Mouse (Mus musculus): ENCODE data around the gene Zfp420. TPM values are rescaled to one million over a fixed set of nuclear protein-coding genes. Genes with fewer than 3 reads are reported as not detected.

The Zfp420 gene
- 5.5 and 5.6 TPM in 2 replicates for polyA plus RNA-seq (2015; fragmentation: Nextera tagmentation; extraction: Ambion mirVana)

DNA sequence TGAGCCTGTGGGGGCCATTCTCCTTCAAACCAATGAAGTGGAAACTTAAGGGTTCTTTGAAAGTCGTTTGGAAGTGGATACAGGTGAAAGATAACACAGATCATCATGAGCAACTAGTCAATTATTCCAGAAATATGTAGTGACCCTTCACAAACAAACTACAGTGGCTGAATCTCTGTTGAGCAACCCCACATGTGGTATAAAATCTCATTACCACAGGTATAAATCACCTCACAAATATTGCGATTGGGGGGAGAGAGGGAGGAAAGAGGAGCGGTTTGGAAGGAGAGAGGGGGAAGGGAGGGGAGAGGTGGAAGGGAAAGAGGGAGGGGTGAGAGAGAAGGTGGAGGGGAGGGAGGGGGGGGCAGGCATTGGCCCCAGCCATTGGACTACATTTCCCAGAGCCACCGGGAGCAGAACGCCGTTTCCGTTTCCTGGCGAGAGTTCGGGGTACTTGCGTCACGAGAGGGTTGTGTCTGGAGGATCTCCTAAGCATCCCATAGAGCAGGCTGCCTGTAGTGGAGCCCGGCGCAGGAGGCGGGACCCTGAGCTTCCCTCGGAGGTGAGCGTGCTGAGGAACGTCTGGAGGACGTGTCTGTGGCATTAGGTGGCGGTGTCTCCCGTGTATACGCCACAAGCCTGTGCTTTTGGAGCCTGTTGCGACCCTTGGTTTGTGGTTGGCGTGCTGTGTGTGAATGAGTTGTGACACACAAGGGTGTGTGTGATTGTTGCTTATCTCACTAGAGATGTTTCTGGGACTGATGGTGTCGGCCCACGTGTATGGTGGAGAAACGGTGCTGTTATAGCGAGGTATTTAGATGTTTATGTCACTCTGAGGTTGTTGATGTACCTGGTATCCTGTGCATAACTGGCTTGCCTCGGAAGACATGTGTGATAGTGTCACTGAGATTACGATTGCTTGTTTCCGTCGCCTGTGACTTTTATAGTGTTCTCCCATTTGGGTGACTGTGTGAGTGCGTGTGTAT, at the start of gene Zfp420:
Gene Zfp420 (plus strand): TSS at position 448 of the 986 bp plus-strand sequence.
- WGBS, result 3% methylated on average over 32 of the region's 32 CpGs
- peak within 1 kb of the TSS; percentile 66 for H3K4me3 ChIP-seq (replicated peaks; ENCODE audit: low read depth, low read length)
- peaks cover 5% of the 10 kb centered on the region; the same call in 1 of the 2 replicates for H3K4me1 ChIP-seq (replicated peaks; ENCODE audit: insufficient read depth, low read length)
- DNase-seq (ENCODE audit: low spot score) (peak; percentile 96), ATAC-seq (replicated peaks; ENCODE audit: low FRiP score, low read depth) (peak; percentile 94)
- peaks cover 4% of the 10 kb centered on the region; the same call in 1 of the 2 replicates for H3K36me3 ChIP-seq (ENCODE audit: insufficient read depth, low read length)
- no peak within 1 kb of the TSS for H3K27ac ChIP-seq
- no peaks in the 10 kb centered on the region for H3K27me3 ChIP-seq (ENCODE audit: insufficient read depth, low read length)
- H3K4me2 ChIP-seq (ENCODE audit: low read length), result peak within 1 kb of the TSS; percentile 83
- peak; percentile 30; the same call in 1 of the 2 replicates for TF ChIP-seq CTCF (IDR thresholded peaks at IDR 0.05; ENCODE audit: low read depth)
- H3K9ac ChIP-seq (ENCODE audit: low read depth, low read length), result peak within 1 kb of the TSS; percentile 55
- H3K9me3 ChIP-seq (replicated peaks; ENCODE audit: low read length), result no peaks in the 10 kb centered on the region

DNA sequence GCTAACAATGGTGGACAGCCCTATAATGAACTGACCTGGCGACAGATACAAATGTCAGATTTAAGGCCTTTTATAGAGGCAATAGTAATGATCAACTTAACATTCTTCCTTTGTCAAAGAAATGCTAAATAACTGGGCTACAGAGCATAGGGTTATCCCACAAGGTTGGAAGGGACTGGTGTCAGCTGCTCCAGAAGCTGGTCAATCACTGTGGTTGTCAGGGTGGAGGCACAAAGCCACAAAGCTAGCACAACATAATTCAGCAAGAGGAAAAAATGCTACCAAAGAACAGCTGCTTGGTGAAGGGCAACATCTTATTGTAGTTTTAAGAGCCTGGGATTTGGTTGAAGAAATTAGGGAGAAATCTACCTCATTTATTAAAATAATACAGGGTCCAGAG, 47.5 kb upstream of the Zfp420 start:
- Histone ChIP-seq H3K27ac (no peak overlapping the region), H3K4me2 (ENCODE audit: low read length) (no peak overlapping the region), H3K9ac (ENCODE audit: low read depth, low read length) (no peak overlapping the region), H3K4me1 (replicated peaks; ENCODE audit: insufficient read depth, low read length) (peaks cover 4% of the 10 kb centered on the region; the same call in 1 of the 2 replicates), H3K36me3 (ENCODE audit: insufficient read depth, low read length) (no peaks in the 10 kb centered on the region), H3K4me3 (replicated peaks; ENCODE audit: low read depth, low read length) (no peak overlapping the region), H3K27me3 (ENCODE audit: insufficient read depth, low read length) (no peaks in the 10 kb centered on the region), H3K9me3 (replicated peaks; ENCODE audit: low read length) (no peaks in the 10 kb centered on the region)
- TF ChIP-seq CTCF (IDR thresholded peaks at IDR 0.05; ENCODE audit: low read depth), result no peak
- 95% methylated on average over 1 of the region's 1 CpGs for WGBS
- no peak for DNase-seq (ENCODE audit: low spot score)
- no peak for ATAC-seq (replicated peaks; ENCODE audit: low FRiP score, low read depth)

DNA sequence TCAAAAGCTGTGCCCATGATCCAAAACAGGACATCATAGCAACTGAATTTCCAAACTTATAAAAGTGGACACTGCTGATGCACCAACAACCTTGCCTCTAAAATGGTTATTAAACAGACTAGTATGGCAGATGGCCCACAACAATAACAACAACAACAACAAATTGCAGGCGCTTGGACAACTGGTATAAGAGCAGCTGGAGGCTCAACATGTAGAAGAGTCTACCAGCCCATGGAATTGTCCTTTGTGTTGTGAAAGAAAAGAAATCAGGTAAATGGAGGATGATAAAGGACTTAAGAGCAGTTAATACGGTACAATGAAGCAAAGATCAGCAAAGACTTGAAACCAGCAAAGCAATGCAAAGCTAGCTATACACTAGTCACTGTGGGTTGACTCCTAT, 45.4 kb upstream of the Zfp420 start:
- Histone ChIP-seq H3K4me3 (replicated peaks; ENCODE audit: low read depth, low read length) (no peak overlapping the region), H3K9ac (ENCODE audit: low read depth, low read length) (no peak overlapping the region), H3K27ac (no peak overlapping the region), H3K27me3 (ENCODE audit: insufficient read depth, low read length) (no peaks in the 10 kb centered on the region), H3K4me1 (replicated peaks; ENCODE audit: insufficient read depth, low read length) (peaks cover 6% of the 10 kb centered on the region; the same call in 1 of the 2 replicates), H3K4me2 (ENCODE audit: low read length) (no peak overlapping the region), H3K9me3 (replicated peaks; ENCODE audit: low read length) (no peaks in the 10 kb centered on the region), H3K36me3 (ENCODE audit: insufficient read depth, low read length) (no peaks in the 10 kb centered on the region)
- ATAC-seq (replicated peaks; ENCODE audit: low FRiP score, low read depth), result no peak
- no peak for TF ChIP-seq CTCF (IDR thresholded peaks at IDR 0.05; ENCODE audit: low read depth)
- DNase-seq (ENCODE audit: low spot score), result no peak
- 97% methylated on average over 2 of the region's 2 CpGs for WGBS

DNA sequence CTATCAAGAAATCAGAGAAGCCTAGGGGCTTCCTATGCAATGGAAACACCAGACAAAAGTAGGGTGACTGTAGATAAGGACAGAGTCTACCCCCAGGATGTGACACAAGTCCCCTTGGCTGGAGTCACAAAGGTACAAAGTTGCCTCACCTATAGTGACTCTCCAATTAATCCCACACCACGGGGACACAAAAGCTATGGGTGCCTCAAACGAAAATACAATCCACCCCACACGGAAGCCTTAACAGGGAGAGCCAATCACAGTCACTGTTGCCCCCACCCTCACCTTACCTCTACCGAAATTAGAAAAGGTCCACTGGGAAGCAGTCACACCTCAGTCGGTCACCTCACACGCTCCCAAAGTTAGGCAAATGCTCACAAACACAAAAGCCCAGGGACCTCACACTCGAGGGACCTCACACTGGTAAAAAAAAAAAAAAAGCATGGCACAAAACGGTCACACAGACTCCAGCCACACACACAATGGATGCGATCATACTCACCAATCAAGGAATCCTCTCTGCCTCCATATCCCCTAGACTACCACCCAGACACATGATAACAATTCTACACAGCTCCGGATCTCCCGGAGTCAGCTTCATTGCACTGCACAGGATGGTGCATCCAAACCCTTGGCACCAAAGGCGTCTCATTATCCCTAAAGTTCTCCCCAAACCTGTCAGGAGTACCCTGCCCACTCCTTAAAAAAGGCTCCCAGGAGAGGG, 44.6 kb upstream of the Zfp420 start:
- TF ChIP-seq CTCF (IDR thresholded peaks at IDR 0.05; ENCODE audit: low read depth), result no peak
- Histone ChIP-seq H3K9me3 (replicated peaks; ENCODE audit: low read length) (no peaks in the 10 kb centered on the region), H3K4me2 (ENCODE audit: low read length) (peak overlapping the region; percentile 91), H3K36me3 (ENCODE audit: insufficient read depth, low read length) (no peaks in the 10 kb centered on the region), H3K4me3 (replicated peaks; ENCODE audit: low read depth, low read length) (peak overlapping the region; percentile 64), H3K27me3 (ENCODE audit: insufficient read depth, low read length) (no peaks in the 10 kb centered on the region), H3K27ac (no peak overlapping the region), H3K4me1 (replicated peaks; ENCODE audit: insufficient read depth, low read length) (peaks cover 8% of the 10 kb centered on the region; the same call in 1 of the 2 replicates), H3K9ac (ENCODE audit: low read depth, low read length) (peak overlapping the region; percentile 60)
- ATAC-seq (replicated peaks; ENCODE audit: low FRiP score, low read depth) (peak; percentile 14; the same call in 1 of the 2 replicates), DNase-seq (ENCODE audit: low spot score) (peak; percentile 12)
- 2% methylated on average over 12 of the region's 12 CpGs for WGBS

DNA sequence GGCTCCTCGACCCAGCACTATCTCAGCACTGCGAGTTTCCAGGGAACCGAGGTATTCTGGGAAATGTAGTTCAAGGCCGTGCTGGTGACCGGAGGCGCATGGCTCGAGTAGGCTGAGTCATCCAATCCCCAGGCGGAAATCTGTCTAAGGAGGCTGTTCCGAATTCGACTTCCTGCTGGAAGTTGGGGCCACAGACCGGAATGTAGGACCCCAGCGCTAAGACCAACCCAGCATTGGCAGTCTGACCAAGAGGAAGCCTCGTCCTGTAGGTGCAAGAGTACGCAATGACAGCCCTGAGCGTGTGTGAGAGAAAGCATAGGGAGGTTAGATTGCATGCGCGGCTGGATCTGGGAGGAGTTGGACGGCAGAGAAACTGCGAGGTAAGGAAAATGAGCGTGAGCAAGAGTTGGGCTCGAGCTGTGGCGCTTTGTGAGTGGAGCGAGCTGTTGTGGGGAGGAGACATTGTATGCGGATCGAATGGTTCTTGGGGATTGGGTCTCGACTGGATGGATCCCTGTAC, 43.8 kb upstream of the Zfp420 start, which contains the start of gene Zfp790:
Gene Zfp790 (plus strand): TSS at position 205 of the 520 bp plus-strand sequence.
- H3K27ac ChIP-seq, result peak within 1 kb of the TSS; percentile 89
- H3K4me3 ChIP-seq (replicated peaks; ENCODE audit: low read depth, low read length), result peak within 1 kb of the TSS; percentile 64
- peak within 1 kb of the TSS; percentile 91 for H3K4me2 ChIP-seq (ENCODE audit: low read length)
- peak within 1 kb of the TSS; percentile 60 for H3K9ac ChIP-seq (ENCODE audit: low read depth, low read length)
- H3K4me1 ChIP-seq (replicated peaks; ENCODE audit: insufficient read depth, low read length), result peaks cover 8% of the 10 kb centered on the region; the same call in 1 of the 2 replicates
- peak; percentile 99 for DNase-seq (ENCODE audit: low spot score)
- H3K36me3 ChIP-seq (ENCODE audit: insufficient read depth, low read length), result no peaks in the 10 kb centered on the region
- H3K27me3 ChIP-seq (ENCODE audit: insufficient read depth, low read length), result no peaks in the 10 kb centered on the region
- H3K9me3 ChIP-seq (replicated peaks; ENCODE audit: low read length), result no peaks in the 10 kb centered on the region
- under 1% methylated on average over 26 of the region's 26 CpGs for WGBS
- TF ChIP-seq CTCF (IDR thresholded peaks at IDR 0.05; ENCODE audit: low read depth), result no peak
- ATAC-seq (replicated peaks; ENCODE audit: low FRiP score, low read depth), result peak; percentile 96
